In the genomic region with DNA sequence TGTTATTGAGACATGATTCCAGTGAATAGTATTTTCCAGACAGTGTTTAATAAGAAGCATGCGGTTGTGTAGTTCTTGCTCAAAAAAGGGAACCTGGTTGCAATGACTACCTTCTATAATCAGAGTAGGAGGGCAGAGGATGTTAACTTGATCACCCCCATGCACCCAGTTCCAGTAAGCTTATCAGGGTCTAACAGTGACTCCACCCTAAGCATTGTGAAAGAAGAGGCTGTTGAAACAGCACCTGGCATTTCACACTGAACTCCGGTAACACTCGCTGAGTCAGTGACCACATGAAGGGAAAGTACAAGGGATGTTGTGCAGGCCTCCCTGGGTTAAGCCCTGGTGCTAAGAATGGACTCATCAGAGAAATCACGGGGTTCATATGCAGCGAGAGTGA, we compare ENCODE assay signal across 9 mouse cellular contexts.
DNase-seq lines count a peak whose midpoint lies in the region; ATAC-seq lines count a peak whose summit lies in the region.
"Had no signal": no experiment of that assay in that cellular context is flagged by ENCODE, and none has a peak within 500 bp of the region (broad histone marks: within the 10 kb centered on the region; RNA-seq: fewer than 3 reads in every experiment).

No protein-coding gene starts in this region.

- no peak overlapping the region for H3K9ac ChIP-seq in intestine, embryonic 16.5 days (ENCODE audit: low read depth, low read length)

- H3K4me2 ChIP-seq in intestine, embryonic 16.5 days (ENCODE audit: low read depth, low read length) = no peak overlapping the region

- ATAC-seq in intestine, embryonic 16.5 days = peak; percentile 73
- peak; percentile 97 for ATAC-seq in megakaryocyte-erythroid progenitor cell, adult 5-6 weeks (replicated peaks; ENCODE audit: low FRiP score, low TSS enrichment, poor library complexity, severe bottlenecking)
- ATAC-seq in frontal cortex, adult (ENCODE audit: low TSS enrichment) = no peak

- no peaks in the 10 kb centered on the region for H3K9me3 ChIP-seq in intestine, embryonic 16.5 days (ENCODE audit: control insufficient read depth, low read length)
- no peaks in the 10 kb centered on the region for H3K9me3 ChIP-seq in hindbrain, embryonic 10.5 days
- H3K9me3 ChIP-seq in forebrain, embryonic 10.5 days = no peaks in the 10 kb centered on the region

- DNase-seq in A20 (ENCODE audit: low read depth, low spot score) (peak; percentile 89), MEL-GATA-1-ER (ENCODE audit: extremely low read depth, low read depth) (peak; percentile 90)
- DNase-seq in hindbrain, embryonic 10.5 days (ENCODE audit: low spot score) = no peak
- no peak for DNase-seq in forebrain, embryonic 10.5 days (ENCODE audit: extremely low spot score, low spot score)
- no peak for DNase-seq in kidney, adult 8-10 months
- DNase-seq: layer of hippocampus, adult 9-11 months had no signal

- no peaks in the 10 kb centered on the region for H3K27me3 ChIP-seq in intestine, embryonic 16.5 days (replicated peaks; ENCODE audit: control insufficient read depth, insufficient read depth, low read length)
- H3K27me3 ChIP-seq in hindbrain, embryonic 10.5 days (ENCODE audit: insufficient read depth, poor library complexity, severe bottlenecking) = no peaks in the 10 kb centered on the region
- H3K27me3 ChIP-seq in forebrain, embryonic 10.5 days (ENCODE audit: poor library complexity, severe bottlenecking) = no peaks in the 10 kb centered on the region

- no peak overlapping the region for H3K4me3 ChIP-seq in intestine, embryonic 16.5 days (ENCODE audit: low read length)
- H3K4me3 ChIP-seq in hindbrain, embryonic 10.5 days = no peak overlapping the region
- H3K4me3 ChIP-seq in forebrain, embryonic 10.5 days = no peak overlapping the region

- H3K36me3 ChIP-seq in intestine, embryonic 16.5 days (ENCODE audit: control insufficient read depth, insufficient read depth, low read length) = no peaks in the 10 kb centered on the region
- no peaks in the 10 kb centered on the region for H3K36me3 ChIP-seq in hindbrain, embryonic 10.5 days
- no peaks in the 10 kb centered on the region for H3K36me3 ChIP-seq in forebrain, embryonic 10.5 days (replicated peaks)

- H3K27ac ChIP-seq in intestine, embryonic 16.5 days (ENCODE audit: low read length) = no peak overlapping the region
- no peak overlapping the region for H3K27ac ChIP-seq in hindbrain, embryonic 10.5 days
- H3K27ac ChIP-seq in forebrain, embryonic 10.5 days = no peak overlapping the region

- H3K4me1 ChIP-seq in intestine, embryonic 16.5 days (ENCODE audit: control insufficient read depth, insufficient read depth, low read length) = no peaks in the 10 kb centered on the region
- H3K4me1 ChIP-seq in hindbrain, embryonic 10.5 days (replicated peaks) = no peaks in the 10 kb centered on the region
- H3K4me1 ChIP-seq in forebrain, embryonic 10.5 days = no peaks in the 10 kb centered on the region

- WGBS in intestine, embryonic 16.5 days = 60% methylated on average over 5 of the region's 5 CpGs
- WGBS in hindbrain, embryonic 10.5 days = 88% methylated on average over 5 of the region's 5 CpGs
- WGBS in forebrain, embryonic 10.5 days = 94% methylated on average over 5 of the region's 5 CpGs

Comparison
In these comparisons a context has a peak if more than half of its experiments do, and no peak if none do; other contexts are left out.
1. DNase-seq: peak in A20 (single experiment) and MEL-GATA-1-ER (single experiment); none in hindbrain, embryonic 10.5 days (single experiment), forebrain, embryonic 10.5 days (single experiment) and kidney, adult 8-10 months (0 of 2).